Mouse (Mus musculus): ENCODE results near the gene Clrn1. TPM values are rescaled to one million over a fixed set of nuclear protein-coding genes. Genes with fewer than 3 reads are reported as not detected.

Gene Clrn1
- polyA plus RNA-seq (2015; fragmentation: Nextera tagmentation; extraction: Ambion mirVana), result 0.11 TPM in 1 of 2 replicates, not detected in the other

DNA sequence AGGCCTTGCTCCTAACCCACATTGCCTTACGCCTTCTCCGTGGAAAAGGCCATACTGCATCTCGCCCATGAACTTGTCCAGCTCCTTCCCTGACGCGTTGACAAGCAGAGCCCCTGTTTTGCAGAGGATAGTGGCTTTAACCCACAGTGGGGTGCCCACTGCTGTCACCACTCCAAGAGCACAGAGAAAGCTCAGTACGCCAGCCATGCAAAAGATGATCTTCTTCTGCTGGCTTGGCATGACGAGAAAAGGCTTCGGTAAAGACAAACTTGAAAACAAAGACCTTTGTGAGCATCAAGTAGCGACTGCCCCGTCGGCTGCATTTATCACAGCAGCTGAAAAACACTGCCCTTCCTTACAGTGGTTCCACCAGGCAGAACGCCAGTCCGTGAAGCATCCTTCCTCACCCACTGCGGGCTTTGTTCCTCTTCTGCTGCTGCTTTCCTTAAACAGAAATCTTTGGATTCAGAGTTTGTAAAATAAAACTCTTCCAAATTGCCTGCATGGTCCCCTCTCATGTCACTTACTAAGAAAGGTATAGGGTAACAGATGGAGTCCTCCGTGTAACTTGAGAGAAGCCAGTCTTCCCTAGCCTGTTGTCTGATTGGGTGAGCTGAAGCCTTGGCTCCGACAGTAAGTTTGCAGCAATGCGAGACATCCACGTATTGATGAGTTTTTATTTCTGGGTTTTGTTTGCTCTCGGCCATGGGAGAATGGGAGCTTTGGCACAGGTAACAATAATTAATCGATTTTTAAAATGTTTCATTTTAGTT lies at the start of gene Clrn1:
Clrn1 (minus strand) TSS at position 540 of the 773 bp plus-strand sequence.

DNA sequence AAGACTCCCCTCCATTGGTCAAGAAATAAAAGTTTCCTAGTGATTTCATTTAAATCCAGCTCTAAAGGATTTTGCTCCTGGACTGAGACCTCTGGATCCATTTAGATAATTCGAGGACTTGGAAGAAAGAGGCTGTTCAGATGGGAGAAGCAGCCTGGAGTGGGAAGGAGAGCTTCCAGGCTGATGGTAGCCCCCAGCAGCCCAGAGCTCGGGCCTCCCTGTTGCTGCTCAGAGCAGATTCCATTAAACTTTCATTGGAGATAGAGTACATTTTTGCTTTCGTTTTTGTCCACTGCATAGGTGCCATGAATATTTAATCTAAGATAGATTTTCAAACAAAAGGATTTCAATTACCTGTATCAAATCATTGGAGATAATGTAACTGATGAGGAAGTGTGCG lies 62.9 kb downstream of the Clrn1 start, which contains the start of gene Mindy4b-ps:
Mindy4b-ps (minus strand) TSS at position 101 of the 400 bp plus-strand sequence.

Other genes with a start within 250 kb of the Clrn1 start
- gene Erich6, start 248.1 kb downstream of the Clrn1 start, polyA plus RNA-seq (2015; fragmentation: Nextera tagmentation; extraction: Ambion mirVana), result 0.08 TPM in 1 of 2 replicates, not detected in the other
- gene Siah2, start 192.9 kb downstream of the Clrn1 start, polyA plus RNA-seq (2015; fragmentation: Nextera tagmentation; extraction: Ambion mirVana), result 4.2 and 7.2 TPM in 2 replicates
- gene Mindy4b-ps, start 63.0 kb downstream of the Clrn1 start, polyA plus RNA-seq (2015; fragmentation: Nextera tagmentation; extraction: Ambion mirVana), result not detected in 2 replicates
- gene Med12l, start 120.5 kb upstream of the Clrn1 start, polyA plus RNA-seq (2015; fragmentation: Nextera tagmentation; extraction: Ambion mirVana), result 1.3 and 3.0 TPM in 2 replicates
- 0.24 and 0.92 TPM in 2 replicates for gene Gpr171, start 216.5 kb upstream of the Clrn1 start, polyA plus RNA-seq (2015; fragmentation: Nextera tagmentation; extraction: Ambion mirVana)

Data from adrenal gland, postnatal 0 days (tissue).